Mouse (Mus musculus): ENCODE data around the gene Vmn1r224.

The Vmn1r224 gene

DNA sequence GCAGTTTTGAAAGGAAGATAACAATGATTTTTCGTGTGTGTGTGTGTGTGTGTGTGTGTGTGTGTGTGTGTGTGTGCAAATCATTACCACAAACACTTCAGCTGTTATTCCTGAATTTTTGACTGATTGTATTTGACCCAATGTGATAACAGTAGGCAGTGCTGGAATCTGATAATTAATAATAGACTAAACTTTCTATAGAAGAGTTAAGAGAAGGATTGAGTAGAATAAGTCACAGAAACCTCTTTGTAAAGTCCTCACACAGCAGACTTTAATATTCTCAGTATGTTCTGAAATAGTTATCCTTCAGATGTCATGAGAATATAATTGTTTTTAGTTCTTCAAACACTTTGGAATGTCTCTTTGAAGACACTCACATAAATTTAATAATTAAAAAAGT is at the start of gene Vmn1r224:
Gene Vmn1r224, plus strand, starts transcription at position 301 of the 400 bp plus-strand sequence.
- no peak for DNase-seq

DNA sequence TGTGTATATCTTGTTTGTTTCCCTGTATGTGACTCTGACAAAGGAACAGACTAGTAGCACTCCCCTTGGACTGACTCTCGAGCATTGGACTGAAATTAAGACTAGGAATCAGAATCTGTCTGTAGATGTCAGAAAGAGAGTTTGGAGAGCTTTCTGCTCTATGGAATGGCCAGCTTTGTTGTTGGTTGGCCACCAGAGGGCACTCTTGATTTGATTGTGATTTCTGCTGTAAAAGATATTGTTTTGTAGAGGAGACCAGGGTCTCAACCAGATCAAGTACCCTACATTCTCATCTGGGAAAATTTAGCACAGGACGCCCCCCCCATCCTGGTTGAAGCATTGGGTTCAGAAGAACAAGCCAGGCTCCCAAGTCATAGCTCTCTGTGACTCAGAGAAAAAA is 14.8 kb upstream of the Vmn1r224 start:
- no peak for DNase-seq

DNA sequence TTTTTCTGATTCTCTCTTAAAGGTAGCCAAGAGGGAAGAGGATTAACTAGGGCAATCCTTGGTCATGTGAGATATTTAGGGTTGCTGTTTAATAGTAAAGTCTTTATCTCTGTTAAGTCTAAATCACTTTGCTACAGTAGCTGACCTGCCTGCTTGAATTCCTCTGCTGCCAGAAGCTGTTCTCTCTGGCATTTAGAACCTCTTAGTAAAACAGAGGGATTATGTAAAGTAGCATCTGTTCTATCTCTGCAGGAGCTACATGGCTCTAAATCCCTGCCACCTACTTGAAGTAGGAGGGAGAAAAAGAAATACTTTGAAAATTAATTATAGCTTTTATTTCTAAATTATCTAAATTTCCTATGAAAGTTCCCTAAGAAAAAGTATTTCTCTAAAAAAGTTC is 25.3 kb downstream of the Vmn1r224 start:
- DNase-seq: no peak

DNA sequence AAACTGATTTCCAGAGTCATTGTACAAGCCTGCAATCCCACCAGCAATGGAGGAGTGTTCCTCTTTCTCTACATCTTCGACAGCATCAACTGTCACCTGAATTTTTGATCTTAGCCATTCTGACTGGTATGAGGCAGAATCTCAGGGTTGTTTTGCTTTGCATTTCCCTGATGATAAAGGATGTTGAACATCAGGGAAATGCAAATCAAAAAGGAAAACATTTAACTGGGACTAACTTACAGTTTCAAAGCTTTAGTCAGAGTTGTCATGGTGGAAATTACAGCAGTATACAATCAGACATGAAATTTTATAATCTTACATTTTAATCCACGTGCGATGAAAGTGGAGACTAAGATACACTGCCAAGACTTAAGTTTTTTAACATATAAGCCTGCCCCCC is 59.4 kb downstream of the Vmn1r224 start:
- DNase-seq: no peak
